Mouse (Mus musculus): ENCODE measurements around the gene Gale.
"Not testable (repeated sequence)": the region's sequence is repeated elsewhere in the genome, so short reads cannot be mapped to it uniquely, and the experiment has no call there.

Gale gene

DNA sequence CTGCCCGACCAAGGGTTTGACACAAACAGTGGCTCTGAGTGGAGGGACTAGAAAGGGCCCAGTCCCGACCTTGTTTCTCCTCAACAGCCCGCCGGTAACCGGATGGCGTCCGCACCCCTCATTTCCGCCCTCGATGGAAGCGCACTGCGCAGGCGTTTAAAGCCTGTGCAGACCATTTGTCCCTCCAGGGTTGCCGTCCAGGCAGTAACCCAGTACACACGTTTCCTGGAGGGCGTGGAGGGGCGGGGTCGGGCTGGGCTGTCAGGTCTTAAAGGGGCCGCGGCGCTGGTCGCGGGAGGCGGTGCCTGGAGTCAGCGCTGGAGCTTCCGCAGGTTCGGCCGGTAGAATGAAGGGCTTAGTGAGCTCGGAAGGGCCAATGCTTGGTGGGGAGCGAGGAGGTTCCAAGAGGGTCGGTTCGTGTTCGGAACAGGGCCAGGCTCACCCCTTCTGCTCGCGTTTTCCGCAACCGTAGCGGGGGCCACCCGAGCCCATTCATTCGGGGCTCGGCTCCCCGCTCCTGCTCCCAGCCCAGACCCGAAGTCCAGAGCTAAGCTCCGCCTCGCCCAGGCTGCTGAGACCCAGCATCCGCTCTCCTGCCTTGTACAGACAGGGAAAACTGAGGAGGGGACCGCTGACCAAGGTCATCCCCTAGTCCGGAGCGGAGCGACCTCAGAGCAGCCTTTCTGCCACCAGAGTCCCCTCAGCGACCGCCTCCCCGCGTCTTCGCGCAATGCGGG is at the start of gene Gale:
TSS of gene Gale (plus strand) at position 271 of the 737 bp plus-strand sequence.
- DNase-seq (ENCODE audit: low spot score): peak; percentile 88

- no peak for DNase-seq (ENCODE audit: low spot score)
These were observed 44.8 kb upstream of the Gale start for GRCm38 (mm10) chr4:135918635-135919279.

- DNase-seq (ENCODE audit: low spot score): no peak
These were observed 44.3 kb upstream of the Gale start for GRCm38 (mm10) chr4:135919280-135919639.

DNA sequence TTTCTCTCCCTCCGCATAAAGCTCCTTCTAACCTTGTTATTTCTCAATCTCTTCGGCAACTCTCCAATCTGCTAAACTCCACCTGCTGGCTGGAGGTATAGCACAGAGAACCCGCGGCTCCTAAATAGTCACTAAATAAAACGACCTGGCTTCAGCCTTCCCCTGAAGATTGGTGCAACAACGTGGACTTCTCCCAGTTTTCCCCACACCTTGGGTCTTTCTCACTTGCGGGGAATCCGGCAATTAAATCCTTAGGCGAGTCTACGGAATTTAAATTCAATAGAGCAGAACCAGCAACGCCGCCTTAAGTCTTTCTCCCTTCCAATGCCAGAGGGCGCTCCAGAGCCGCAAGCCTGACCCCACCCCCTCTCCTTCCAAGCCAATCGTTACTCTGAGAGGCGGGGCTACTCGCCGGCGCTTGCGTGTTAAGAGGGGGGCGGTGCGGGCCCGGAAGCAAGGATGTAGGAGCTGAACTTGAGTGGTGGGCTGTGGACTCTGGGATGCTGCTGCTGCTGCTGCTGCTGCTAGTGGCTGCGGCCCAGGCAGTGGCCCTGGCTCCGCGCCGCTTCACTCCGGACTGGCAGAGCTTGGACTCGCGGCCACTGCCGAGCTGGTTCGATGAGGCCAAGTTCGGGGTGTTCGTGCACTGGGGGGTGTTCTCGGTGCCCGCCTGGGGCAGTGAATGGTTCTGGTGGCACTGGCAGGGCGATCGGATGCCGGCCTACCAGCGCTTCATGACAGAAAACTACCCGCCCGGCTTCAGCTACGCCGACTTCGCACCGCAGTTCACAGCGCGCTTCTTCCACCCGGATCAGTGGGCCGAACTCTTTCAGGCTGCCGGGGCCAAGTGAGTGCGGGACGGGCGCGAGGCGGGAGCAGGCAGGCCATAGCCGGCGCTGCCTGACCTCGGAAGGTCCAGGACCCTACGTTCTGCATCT is 43.0 kb upstream of the Gale start, which contains the start of gene Fuca1:
TSS of gene Fuca1 (plus strand) at position 432 of the 938 bp plus-strand sequence.
- peak; percentile 87 for DNase-seq (ENCODE audit: low spot score)

GRCm38 (mm10) chr4:135921257-135922120 is 42.0 kb upstream of the Gale start:
- no peak for DNase-seq (ENCODE audit: low spot score)

DNA sequence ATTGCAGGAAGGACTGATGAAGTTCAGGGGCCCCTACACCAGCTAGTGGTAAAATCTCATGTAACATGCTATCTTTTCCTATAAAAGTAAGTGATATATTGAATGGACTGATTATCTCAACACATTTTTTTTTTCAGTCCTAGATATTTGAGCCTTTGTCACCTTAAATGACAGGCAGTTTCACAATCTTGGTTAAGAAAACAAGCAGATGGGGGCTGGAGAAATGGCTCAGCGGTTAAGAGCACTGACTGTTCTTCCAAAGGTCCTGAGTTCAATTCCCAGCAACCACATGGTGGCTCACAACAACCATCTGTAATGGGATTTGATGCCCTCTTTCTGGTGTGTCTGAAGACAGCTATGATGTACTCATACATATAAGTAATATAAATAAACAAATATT is 41.3 kb upstream of the Gale start:
- DNase-seq (ENCODE audit: low spot score): no peak

DNA sequence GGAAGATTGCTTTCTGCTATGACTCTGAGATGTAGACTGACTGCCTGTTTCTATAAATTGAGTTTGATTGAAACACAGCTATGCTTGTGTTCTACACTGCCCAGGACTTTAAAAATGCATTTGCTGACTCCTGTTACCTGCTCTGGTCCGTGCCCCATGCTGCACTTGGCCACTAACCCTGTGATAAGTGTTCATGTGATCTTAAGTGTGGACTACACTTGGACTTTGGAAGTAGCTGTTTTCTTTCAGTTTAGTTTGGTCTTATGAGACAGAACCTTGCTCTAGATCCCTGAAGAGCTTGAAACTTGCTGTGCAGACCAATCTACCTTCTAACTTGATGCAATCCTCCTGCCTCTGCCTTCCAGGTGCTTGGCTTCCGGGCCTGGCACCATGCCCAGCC is 39.1 kb upstream of the Gale start:
- no peak for DNase-seq (ENCODE audit: low spot score)

DNA sequence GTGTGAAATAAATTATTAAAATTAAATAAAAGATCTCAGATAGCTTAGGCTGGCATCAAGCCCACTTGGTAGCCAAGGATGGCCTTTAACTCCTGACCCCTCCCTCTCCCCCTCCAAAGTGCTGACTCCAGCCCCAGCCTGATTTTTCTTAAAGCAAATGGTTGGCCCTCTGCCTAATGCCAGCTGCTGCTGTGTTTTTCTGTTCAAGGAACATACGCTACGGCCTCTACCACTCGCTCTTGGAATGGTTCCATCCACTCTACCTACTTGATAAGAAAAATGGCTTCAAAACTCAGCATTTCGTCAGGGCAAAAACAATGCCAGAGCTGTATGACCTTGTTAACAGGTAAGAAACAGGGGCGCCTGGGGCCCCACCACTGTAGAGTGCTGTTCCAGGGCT is 38.2 kb upstream of the Gale start:
- no peak for DNase-seq (ENCODE audit: low spot score)

- DNase-seq (ENCODE audit: low spot score): no peak
These were observed 37.2 kb upstream of the Gale start for GRCm38 (mm10) chr4:135926195-135926808.

DNA sequence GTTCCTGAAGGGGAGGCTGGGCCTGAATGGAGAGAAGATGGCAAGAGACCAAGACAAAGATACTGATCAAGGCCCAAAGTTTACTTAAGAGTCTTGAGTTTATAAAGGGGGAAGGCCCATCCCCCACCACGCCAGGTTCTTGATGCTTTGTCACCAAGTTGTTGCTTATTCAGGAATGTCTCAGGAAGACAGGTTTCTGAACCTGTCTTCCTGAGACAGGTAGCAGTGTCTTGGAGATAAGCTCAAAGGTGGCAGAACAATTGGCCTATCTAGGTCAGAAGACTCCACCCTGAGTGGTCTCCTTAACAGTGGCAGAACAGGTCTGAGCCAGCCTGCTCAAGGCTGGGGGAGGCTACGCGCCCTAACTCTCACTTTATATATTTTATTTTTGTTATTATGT is 36.7 kb upstream of the Gale start:
- DNase-seq (ENCODE audit: low spot score): no peak

DNA sequence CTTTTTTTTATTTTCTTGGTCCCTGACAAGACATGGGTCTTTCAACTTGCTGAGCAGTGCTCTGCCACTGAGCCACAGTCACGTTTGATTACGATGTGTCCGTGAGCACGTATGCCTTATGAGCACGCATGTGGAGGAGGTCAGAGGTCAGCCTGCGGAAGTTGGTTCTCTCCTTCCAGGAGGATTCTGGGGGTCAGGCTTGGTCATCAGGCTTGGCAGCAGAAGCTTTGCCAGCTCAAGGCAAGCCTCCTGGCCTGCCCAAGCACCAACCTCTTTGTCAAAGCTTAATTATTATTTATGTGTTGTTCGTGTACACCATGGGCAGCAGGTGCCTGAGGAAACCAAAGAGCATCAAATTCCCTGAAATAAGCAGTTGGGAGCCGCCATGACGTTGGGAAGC is 35.2 kb upstream of the Gale start:
- no peak for DNase-seq (ENCODE audit: low spot score)

GRCm38 (mm10) chr4:135929405-135929804 is 34.1 kb upstream of the Gale start:
- DNase-seq (ENCODE audit: low spot score): no peak

DNA sequence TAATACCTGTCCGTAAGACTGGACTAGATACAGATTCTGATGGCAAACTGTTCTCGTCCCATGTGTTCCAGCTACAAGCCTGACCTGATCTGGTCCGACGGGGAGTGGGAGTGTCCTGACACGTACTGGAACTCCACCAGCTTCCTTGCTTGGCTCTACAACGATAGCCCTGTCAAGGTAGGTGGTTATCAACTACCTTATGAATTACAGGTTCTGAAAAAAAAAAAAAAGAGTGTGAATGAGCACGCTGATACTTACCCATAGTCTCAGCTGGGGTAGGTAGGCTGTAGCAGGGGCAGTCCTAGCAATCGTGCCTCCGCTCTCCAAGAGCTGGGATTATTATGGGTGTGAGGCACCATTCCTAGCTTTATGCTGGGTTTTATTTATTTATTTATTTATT is 33.7 kb upstream of the Gale start:
- DNase-seq (ENCODE audit: low spot score): no peak

DNA sequence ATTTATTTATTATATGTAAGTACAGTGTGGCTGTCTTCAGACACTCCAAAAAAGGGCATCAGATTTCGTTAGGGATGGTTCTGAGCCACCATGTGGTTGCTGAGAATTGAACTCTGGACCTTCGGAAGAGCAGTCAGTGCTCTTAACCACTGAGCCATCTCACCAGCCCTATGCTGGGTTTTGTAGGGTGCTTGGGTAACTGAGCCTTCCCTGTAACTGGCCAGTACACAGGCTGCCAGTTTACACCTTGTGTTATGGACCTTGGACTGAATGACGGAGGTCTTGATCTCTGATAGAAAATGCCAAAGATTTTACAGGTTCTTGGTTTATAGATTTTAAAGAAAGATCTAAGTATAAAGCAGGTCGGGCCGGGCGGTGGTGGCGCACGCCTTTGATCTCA is 33.3 kb upstream of the Gale start:
- DNase-seq (ENCODE audit: low spot score): no peak

DNA sequence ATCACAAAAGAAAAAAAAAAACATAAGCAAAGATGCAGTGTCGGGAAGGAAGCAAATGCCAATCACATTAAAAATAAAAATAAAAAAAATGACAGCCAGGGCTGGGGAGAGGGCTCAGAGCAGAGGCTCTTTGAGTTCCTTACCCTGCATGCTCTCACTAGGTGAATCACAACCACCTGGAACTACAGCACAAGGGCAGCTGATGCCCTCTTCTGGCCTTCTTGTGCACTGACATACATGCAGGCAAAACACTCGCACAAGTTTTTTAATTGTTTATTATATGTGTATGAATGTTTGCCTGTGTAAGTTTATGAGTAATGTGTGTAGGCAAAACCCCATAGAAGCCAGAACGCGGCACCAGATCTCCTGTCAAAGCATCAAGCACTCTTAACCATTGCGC is 31.7 kb upstream of the Gale start:
- no peak for DNase-seq (ENCODE audit: low spot score)

- DNase-seq (ENCODE audit: low spot score): no peak
These were observed 28.6 kb upstream of the Gale start for GRCm38 (mm10) chr4:135934708-135935500.

DNA sequence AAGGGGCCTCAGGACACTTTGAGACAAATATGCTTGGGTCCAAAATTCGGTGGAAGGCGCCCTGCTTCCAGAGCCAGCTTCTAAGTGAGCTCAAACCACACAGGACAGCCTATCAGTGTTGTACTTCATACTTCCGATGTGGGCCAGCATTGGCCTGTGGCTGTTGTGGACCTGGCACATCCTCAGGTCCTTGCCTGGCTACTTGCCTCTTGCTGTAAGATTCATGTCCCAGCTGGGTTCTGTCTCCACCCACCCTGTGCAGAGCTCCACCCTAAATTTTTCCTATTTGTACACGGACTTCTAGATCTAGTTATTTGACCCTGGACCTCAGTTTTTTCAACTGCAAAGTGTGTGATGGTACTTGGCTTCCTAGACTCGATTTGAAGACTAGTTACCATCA is 28.0 kb upstream of the Gale start:
- DNase-seq (ENCODE audit: low spot score): no peak

DNA sequence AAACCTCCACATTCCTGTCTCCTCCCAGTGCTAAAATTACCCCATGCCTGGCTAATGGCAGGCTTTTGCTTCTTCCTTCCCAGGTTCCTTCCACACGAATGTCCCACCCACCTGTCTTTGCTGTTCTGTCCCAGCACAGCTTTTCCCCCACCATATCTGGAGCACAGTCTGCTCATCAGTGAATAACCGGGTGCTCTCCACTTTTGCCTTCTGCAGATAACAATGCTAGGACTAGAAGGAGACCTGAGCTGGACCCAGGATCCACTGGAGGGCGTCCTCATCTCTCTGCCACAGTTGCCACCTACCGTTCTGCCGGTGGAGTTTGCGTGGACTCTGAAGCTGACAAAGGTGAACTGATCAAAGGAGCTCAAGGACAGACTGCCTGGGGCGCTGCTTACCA is 24.7 kb upstream of the Gale start:
- DNase-seq (ENCODE audit: low spot score): no peak

DNA sequence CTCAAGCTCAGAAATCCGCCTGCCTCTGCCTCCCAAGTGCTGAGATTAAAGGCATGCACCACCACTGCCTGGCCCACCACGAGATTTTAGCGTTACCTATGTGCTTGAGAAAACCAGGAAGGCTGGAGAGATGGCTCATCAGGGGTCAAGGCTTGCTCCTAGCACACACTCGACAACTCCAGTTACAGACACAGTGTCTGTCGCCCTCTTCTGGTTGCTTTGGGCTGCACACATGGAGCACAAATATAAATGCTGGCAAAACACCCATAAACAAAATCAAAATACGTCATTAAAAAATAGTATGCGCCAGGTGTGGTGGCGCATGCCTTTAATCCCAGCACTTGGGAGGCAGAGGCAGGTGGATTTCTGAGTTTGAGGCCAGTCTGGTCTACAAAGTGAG is 22.5 kb upstream of the Gale start:
- not testable (repeated sequence) for DNase-seq (ENCODE audit: low spot score)

- no peak for DNase-seq (ENCODE audit: low spot score)
These were observed 21.3 kb upstream of the Gale start for GRCm38 (mm10) chr4:135942193-135942592.

GRCm38 (mm10) chr4:135943389-135943788 is 20.1 kb upstream of the Gale start:
- DNase-seq (ENCODE audit: low spot score): no peak
